Mouse (Mus musculus) midbrain, embryonic 14.5 days (tissue): ENCODE results near the gene Cs. TPM values are rescaled to one million over a fixed set of nuclear protein-coding genes. Genes with fewer than 3 reads are reported as not detected.

Experiments used
- ATAC-seq: fragments of 200-750 bp; cut with Nextera tagmentation; 2 replicates; pipeline ENCODE4 v1.8.0; 2017; ENCODE audit warnings: moderate number of reproducible peaks, moderate library complexity; ENCODE audit not compliant: low FRiP score, low TSS enrichment
- DNase-seq: peaks from one replicate; pipeline ENCODE4 v3.0.0-alpha.2; 2015
- H3K27ac ChIP-seq: fragments of 300-500 bp; sonication (generic); replicated peaks from 2 replicates; pipeline ENCODE4 v1.5.1; 2014; ENCODE audit warnings: mild to moderate bottlenecking, low read depth, low read length, moderate library complexity
- H3K27me3 ChIP-seq: fragments of 300-500 bp; sonication (generic); 2 replicates; pipeline ENCODE4 v1.6.1; 2014; ENCODE audit warnings: low read length, control low read depth, mixed read lengths; ENCODE audit not compliant: control insufficient read depth, insufficient read depth
- H3K36me3 ChIP-seq: fragments of 300-500 bp; sonication (generic); 2 replicates; pipeline ENCODE4 v1.6.1; 2014; ENCODE audit warnings: low read length, control low read depth; ENCODE audit not compliant: control insufficient read depth, insufficient read depth
- H3K4me1 ChIP-seq: fragments of 300-500 bp; sonication (generic); 2 replicates; pipeline ENCODE4 v1.6.1; 2014; ENCODE audit warnings: mild to moderate bottlenecking, antibody characterized with exemption, low read length, control low read depth; ENCODE audit not compliant: control insufficient read depth, insufficient read depth
- H3K4me2 ChIP-seq: fragments of 300-500 bp; sonication (generic); 2 replicates; pipeline ENCODE4 v1.6.1; 2014; ENCODE audit warnings: mild to moderate bottlenecking, low read length, moderate library complexity
- H3K4me3 ChIP-seq: fragments of 300-500 bp; sonication (generic); replicated peaks from 2 replicates; pipeline ENCODE4 v1.5.1; 2014; ENCODE audit warnings: low read depth, low read length
- H3K9ac ChIP-seq: fragments of 300-500 bp; sonication (generic); replicated peaks from 2 replicates; pipeline ENCODE4 v1.6.1; 2014; ENCODE audit warnings: mild to moderate bottlenecking, low read length, moderate library complexity
- H3K9me3 ChIP-seq: fragments of 300-500 bp; sonication (generic); 2 replicates; pipeline ENCODE4 v1.6.1; 2016; ENCODE audit warnings: low read length, control low read depth, mixed read lengths; ENCODE audit not compliant: control insufficient read depth
- WGBS: fragments of 180-500 bp; shearing (Covaris S2); extraction: QIAGEN DNeasy Blood & Tissue Kit; methylation state at CpG from one replicate; pipeline ENCODE4 v1.1.7; 2014; 5-methylcytosine and 5-hydroxymethylcytosine counted together
- polyA plus RNA-seq: library from polyadenylated mRNA; unstranded; fragments of >200 nt; fragmentation: Nextera tagmentation; extraction: Ambion mirVana; gene quantifications from 2 replicates; pipeline ENCODE4 v1.2.1, GENCODE M21; 2014

Gene Cs
- polyA plus RNA-seq, 1 experiment from 2014 or later: 247 TPM

GRCm38 (mm10) chr10:128302785-128303125, 34.8 kb upstream of the Cs start:
- Histone ChIP-seq H3K4me3 (peak overlapping the region; percentile 42), H3K4me2 (peak overlapping the region; percentile 70), H3K36me3 (no peaks in the 10 kb centered on the region), H3K27ac (peak overlapping the region; percentile 95), H3K9me3 (no peaks in the 10 kb centered on the region), H3K27me3 (no peaks in the 10 kb centered on the region), H3K9ac (peak overlapping the region; percentile 64), H3K4me1 (peaks cover 17% of the 10 kb centered on the region)
- ATAC-seq: peak; percentile 60
- under 1% methylated on average over 9 of the region's 9 CpGs for WGBS
- DNase-seq: no peak

GRCm38 (mm10) chr10:128303126-128304021, 34.2 kb upstream of the Cs start, which contains the start of gene Pan2:
Gene Pan2, plus strand, starts transcription at chr10:128303335.
- peak within 1 kb of the TSS; percentile 64 for H3K9ac ChIP-seq
- H3K27ac ChIP-seq: peak within 1 kb of the TSS; percentile 95
- DNase-seq: peak; percentile 99
- H3K27me3 ChIP-seq: no peaks in the 10 kb centered on the region
- peaks cover 6% of the 10 kb centered on the region for H3K36me3 ChIP-seq
- peaks cover 17% of the 10 kb centered on the region for H3K4me1 ChIP-seq
- peak within 1 kb of the TSS; percentile 42 for H3K4me3 ChIP-seq
- H3K4me2 ChIP-seq: peak within 1 kb of the TSS; percentile 70
- peak; percentile 100 for ATAC-seq
- H3K9me3 ChIP-seq: no peaks in the 10 kb centered on the region
- 1% methylated on average over 37 of the region's 37 CpGs for WGBS

GRCm38 (mm10) chr10:128309654-128310053, 27.9 kb upstream of the Cs start:
- Histone ChIP-seq H3K36me3 (peaks cover 60% of the 10 kb centered on the region), H3K4me1 (0 out of 2 replicates have a peak, but pooled peaks cover under 1% of the 10 kb centered on the region), H3K9ac (no peak overlapping the region), H3K27ac (0 out of 2 replicates have a peak overlapping the region, but pooled peaks have one; percentile 32), H3K9me3 (no peaks in the 10 kb centered on the region), H3K27me3 (no peaks in the 10 kb centered on the region), H3K4me2 (no peak overlapping the region), H3K4me3 (no peak overlapping the region)
- no peak for ATAC-seq
- no peak for DNase-seq
- WGBS: 93% methylated on average over 7 of the region's 7 CpGs

GRCm38 (mm10) chr10:128310177-128310576, 27.4 kb upstream of the Cs start:
- DNase-seq: peak; percentile 53
- Histone ChIP-seq H3K4me3 (no peak overlapping the region), H3K9me3 (no peaks in the 10 kb centered on the region), H3K36me3 (peaks cover 65% of the 10 kb centered on the region), H3K4me2 (no peak overlapping the region), H3K9ac (no peak overlapping the region), H3K27ac (0 out of 2 replicates have a peak overlapping the region, but pooled peaks have one; percentile 32), H3K4me1 (no peaks in the 10 kb centered on the region), H3K27me3 (no peaks in the 10 kb centered on the region)
- ATAC-seq: no peak
- 62% methylated on average over 11 of the region's 11 CpGs for WGBS

GRCm38 (mm10) chr10:128310902-128311301, 26.6 kb upstream of the Cs start:
- Histone ChIP-seq H3K9me3 (no peaks in the 10 kb centered on the region), H3K4me3 (no peak overlapping the region), H3K4me2 (no peak overlapping the region), H3K4me1 (no peaks in the 10 kb centered on the region), H3K36me3 (peaks cover 72% of the 10 kb centered on the region), H3K9ac (no peak overlapping the region), H3K27ac (no peak overlapping the region), H3K27me3 (no peaks in the 10 kb centered on the region)
- WGBS: 89% methylated on average over 4 of the region's 4 CpGs
- DNase-seq: no peak
- ATAC-seq: no peak

GRCm38 (mm10) chr10:128315578-128315977, 22.0 kb upstream of the Cs start:
- DNase-seq (no peak), ATAC-seq (no peak)
- Histone ChIP-seq H3K9ac (no peak overlapping the region), H3K9me3 (no peaks in the 10 kb centered on the region), H3K36me3 (peaks cover 88% of the 10 kb centered on the region), H3K4me1 (no peaks in the 10 kb centered on the region), H3K27me3 (no peaks in the 10 kb centered on the region), H3K4me3 (no peak overlapping the region), H3K27ac (no peak overlapping the region), H3K4me2 (no peak overlapping the region)
- WGBS: 93% methylated on average over 8 of the region's 8 CpGs

- Histone ChIP-seq H3K27ac (peak overlapping the region; percentile 61; the same call in 1 of the 2 replicates), H3K4me3 (peak overlapping the region; percentile 87), H3K36me3 (peaks cover 55% of the 10 kb centered on the region), H3K9ac (peak overlapping the region; percentile 93; the same call in 1 of the 2 replicates), H3K27me3 (no peaks in the 10 kb centered on the region), H3K4me1 (peaks cover 17% of the 10 kb centered on the region), H3K9me3 (no peaks in the 10 kb centered on the region), H3K4me2 (peak overlapping the region; percentile 92)
- DNase-seq: no peak
- ATAC-seq: no peak
- WGBS: 62% methylated on average over 12 of the region's 12 CpGs
These were observed 15.9 kb upstream of the Cs start for GRCm38 (mm10) chr10:128321641-128322040.

- WGBS: under 1% methylated on average over 40 of the region's 40 CpGs
These were observed 15.1 kb upstream of the Cs start, which contains the start of gene Cnpy2 for GRCm38 (mm10) chr10:128322141-128323108. Gene Cnpy2, plus strand, starts transcription at chr10:128322459.

More at GRCm38 (mm10) chr10:128322141-128323108, 15.1 kb upstream of the Cs start, which contains the start of gene Cnpy2:
- H3K27me3 ChIP-seq: no peaks in the 10 kb centered on the region
- H3K4me2 ChIP-seq: peak within 1 kb of the TSS; percentile 92
- DNase-seq: peak; percentile 96
- ATAC-seq: peak; percentile 96
- peak within 1 kb of the TSS; percentile 93 for H3K9ac ChIP-seq
- peak within 1 kb of the TSS; percentile 92 for H3K27ac ChIP-seq
- H3K4me3 ChIP-seq: peak within 1 kb of the TSS; percentile 87
- peaks cover 55% of the 10 kb centered on the region for H3K36me3 ChIP-seq
- peaks cover 17% of the 10 kb centered on the region for H3K4me1 ChIP-seq
- H3K9me3 ChIP-seq: no peaks in the 10 kb centered on the region
